Mouse (Mus musculus): ENCODE results near the gene Adcy6.

Adcy6 gene

DNA sequence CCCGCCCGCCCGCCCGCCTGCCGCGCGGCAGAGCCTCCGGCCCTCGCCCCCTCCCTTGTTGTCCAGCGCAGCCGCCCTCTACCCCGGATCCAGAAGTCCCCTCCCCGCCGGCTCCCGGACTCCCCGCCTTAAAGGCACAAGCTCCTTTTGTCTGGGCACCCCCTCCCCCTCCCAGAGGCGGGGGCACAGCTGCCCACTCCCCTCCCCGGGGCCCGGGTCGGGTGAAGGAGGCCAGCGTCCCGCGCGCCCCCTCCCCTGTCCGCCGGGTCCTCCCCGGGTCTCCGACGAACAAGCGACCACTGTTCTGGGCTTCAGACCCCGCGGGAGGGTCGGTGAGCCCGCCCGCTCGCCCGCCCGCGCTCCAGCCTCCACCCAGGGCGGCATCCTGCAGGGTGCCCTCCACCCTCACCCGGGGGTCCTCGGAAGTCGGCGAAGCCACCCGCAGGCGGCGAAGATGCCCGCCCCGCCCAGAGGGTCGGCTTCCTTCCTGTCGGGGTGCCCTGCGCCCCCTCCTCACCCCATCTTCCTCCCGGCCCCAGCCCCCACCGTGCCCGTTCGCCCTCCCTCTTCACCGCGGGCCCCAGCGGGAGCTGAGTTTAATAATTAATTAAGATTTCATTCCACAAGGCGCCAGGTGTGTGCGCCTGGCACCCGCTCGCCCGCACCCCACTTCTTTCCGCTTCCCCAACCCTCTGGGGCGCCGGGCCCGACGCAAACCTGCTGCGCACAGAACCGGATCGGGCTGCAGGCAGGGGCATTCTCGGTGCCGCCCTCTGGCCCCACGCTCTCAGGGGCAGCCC, at the start of gene Adcy6:
Gene Adcy6, minus strand, starts transcription at position 746 of the 800 bp plus-strand sequence.
- DNase-seq (ENCODE audit: low read depth, low spot score), result peak; percentile 73

DNA sequence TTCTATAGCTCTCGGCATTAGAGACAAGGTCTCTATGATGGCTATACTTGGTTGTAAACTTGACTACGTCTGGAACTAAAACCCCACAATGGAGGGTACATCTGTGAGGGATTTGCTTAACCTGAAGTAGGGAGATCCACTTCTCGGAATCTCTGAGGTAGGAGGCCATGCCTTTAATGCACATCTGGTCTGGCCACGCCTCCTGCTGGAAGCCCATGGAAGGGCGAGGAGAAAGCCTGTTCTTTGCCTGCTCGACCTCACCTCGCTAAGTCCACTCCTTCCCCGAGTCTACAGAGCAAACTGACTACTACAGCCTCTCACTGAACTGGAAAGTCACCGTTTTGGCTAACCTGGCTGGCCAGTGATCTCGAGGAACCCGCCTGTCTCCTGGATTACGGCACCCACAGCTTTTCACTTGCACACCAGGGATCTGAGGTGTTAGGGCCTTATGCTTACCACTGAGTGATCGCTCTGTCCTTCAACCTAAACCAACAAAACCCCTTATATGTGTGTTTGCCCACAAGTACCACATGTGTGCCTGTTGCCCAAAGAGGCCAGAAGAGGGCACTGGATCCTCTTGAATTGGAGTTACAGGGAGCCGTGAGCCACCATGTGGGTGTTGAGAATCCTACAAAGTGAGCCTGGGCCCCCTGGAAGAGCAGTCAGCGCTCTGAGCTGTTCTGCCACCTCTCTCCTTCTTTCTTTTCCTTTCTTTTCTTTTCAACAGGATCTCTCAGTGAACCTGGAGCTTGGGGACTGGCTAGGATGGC, 47.3 kb upstream of the Adcy6 start:
- no peak for DNase-seq (ENCODE audit: low read depth, low spot score)

DNA sequence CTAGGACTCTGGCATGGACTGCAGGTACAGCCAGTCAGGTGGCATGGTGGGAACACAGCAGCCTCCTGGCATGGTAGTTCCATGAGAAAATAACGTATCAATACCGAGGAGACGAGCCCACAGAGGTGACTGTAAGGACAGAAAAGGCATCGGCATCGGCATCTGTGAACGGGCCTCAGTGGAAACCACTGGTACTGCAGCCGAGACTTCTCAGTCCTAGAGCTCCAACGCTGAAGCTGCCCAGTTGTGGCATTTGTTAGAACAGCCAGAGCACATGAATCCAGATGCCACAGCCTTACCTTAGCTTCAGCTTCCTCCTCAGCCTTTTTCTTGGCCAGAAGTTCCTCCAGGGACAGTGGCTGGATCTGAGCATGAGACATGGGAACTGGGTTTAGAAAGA, 42.3 kb upstream of the Adcy6 start:
- no peak for DNase-seq (ENCODE audit: low read depth, low spot score)

DNA sequence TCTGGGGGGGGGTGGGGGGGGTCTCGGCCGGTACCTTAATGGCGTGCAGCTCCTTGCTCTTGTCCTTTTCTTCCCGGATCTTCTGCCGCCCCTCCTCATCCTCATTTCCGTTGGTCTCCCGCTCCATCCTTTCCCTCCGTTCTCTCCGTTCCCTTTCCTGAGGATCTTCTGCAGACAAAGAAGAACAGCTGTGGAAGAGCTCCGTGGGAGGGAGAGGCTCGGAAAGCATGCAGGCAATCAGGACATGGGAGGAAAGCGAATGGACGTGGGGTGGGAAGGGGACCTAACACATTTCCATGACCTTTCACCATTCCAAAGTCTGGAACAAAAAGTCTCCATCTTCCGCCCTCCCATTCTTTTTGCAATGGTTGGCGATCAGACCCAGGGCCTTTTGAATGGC, 41.6 kb upstream of the Adcy6 start:
- no peak for DNase-seq (ENCODE audit: low read depth, low spot score)

DNA sequence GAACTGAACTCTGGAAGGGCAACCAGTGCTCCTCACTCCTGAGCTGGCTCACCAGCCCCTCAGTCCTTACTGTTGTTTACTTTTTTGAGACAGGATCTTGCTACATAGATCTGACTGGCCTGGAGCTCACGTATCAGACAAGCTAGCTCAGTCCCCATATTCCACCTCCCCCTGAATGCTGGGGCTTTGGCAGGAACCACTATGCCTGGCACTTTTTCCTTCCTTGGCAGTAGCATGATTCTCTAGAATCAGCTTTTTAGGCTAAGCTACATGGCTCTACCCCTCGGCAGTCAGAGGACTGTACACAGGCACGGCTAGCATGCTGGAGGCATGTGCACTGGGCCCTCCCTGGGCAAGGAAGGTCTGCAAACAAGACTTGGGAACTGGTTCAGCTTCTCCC, 38.2 kb upstream of the Adcy6 start:
- DNase-seq (ENCODE audit: low read depth, low spot score), result no peak

DNA sequence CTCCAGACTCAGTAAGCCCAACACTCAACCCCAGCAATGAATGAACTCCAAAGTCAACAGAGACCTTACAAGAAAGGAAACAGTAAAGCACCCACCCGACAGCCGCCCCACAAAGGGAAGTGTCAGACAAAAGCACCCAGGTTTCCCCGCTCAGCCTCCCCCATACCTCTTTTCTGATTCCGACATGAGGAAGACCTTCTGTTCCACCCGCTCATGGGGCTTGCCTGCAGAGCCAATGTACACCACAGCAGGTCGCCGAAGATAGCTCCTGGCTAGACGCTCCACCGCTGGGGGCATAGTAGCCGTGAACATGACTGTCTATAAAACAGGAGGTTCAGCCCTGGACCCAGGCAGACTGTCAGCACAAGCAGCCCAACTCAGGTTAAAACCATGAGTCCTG, 37.4 kb upstream of the Adcy6 start:
- no peak for DNase-seq (ENCODE audit: low read depth, low spot score)

DNA sequence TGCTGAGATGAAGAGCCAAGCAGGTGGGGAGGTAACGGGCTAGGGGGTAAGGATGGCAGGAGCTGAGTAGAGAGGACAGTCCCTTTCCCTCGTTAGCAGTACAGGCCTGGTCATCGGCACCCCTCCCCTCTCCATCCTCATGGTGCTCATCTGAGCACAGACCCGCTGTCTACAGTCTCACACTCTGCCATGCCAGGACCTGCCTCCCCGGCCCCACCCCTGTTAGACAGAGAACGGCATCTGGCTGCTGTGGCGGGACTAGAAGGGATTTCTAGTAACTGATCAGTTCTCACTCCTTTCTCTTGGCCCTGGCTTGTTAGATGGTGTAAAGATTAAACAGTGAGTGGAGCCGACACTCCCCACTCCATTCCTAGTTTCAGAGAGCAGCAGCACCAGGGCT, 36.9 kb upstream of the Adcy6 start:
- no peak for DNase-seq (ENCODE audit: low read depth, low spot score)

DNA sequence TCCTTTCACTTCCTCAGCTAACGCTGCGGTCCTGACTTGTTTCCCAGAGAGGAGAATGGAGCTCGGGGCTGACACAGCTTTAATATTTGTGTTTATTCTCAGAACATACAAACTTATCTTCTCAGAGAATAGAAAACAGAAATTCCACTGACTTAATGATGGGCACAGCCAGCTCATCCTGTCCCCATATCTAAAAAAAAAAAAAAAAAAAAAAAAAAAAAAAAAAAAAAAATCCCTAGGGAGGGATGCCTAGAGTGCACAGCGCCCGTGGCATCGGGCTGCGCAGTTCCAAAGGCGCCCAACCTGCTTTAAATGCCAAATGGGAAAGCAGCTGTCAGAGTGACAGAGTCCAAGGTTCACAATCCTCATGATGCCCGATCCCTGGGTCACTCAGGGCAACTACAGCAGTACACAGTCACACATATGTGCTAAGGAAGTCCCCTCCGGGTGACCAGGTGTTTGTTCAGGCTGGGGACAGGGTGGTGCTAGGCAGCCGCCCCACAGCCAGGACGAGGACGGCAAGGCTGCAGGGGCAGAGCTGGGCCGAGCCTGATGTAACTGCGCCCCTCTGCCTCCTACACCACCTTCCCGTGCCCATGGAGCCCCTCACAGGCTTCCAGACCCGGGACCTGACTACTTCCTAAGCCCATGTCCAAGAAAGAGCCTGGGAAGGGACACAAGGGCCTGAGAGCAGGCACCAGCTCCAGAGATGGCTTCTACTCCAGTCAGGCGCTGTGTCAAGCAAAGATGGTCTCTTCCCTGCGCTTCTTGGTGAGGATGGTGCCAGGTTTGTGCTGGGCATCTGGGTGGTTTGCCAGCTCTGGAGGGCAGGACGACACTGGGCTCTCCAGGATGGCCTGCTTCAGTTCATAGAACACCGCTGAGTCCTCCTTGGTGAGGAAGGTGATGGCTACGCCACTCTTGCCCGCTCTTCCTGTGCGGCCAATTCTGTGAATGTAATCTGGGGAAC, 35.5 kb upstream of the Adcy6 start:
- DNase-seq (ENCODE audit: low read depth, low spot score), result no peak

DNA sequence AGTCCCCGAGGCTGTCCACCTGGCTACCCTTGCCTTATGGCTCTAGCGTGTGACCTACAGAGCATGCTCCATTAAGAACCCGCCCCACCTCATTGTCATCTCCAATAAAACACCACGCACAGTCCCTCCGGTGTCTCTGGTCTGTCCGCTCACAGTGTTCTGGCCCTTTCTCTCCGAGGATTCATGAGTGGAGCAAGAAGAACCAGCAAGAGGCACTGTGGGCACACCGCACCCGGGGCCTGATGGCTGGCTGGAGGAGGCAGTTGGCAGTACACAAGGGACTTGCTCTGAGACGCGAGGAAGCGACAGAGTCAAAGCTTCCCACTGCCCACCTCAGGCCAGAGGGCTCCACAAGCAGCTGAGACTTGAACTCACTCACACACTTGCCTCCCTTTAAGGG, 34.5 kb upstream of the Adcy6 start:
- no peak for DNase-seq (ENCODE audit: low read depth, low spot score)

DNA sequence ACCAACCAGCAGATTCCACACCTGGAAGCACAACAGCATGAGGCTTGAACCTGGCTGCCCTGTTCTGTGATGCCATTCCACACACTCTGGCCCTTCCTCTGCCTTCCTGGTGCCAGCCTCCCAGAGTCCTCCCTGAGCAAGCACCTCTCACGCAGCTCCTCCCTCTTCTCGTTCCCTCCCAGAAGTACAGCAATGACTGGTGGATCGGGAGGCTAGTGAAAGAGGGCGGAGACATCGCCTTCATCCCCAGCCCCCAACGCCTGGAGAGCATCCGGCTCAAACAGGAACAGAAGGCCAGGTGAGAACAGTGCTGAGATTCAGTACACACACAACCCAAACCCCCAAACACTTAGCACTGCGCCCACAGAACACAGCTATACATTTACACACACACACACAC, 30.3 kb upstream of the Adcy6 start:
- no peak for DNase-seq (ENCODE audit: low read depth, low spot score)

DNA sequence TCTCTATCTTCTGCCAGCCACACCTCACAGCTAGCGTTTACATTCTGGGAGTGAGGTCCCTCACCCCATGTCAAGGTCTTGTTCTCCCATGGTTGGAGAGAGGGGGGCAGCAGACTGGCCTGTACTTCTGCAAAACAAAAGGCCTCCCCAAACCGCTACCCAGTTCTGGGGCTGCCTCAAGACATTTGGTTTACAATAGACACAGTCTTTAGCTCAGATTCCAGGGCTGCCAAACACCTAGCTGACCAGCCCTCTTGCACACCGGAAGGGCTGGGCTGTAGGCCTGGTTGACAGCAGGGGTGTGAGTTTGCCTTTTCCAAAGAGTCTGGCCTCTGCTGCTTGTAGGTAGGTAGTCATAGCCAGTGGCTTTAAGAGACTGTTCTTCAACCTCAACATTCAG, 27.3 kb upstream of the Adcy6 start:
- no peak for DNase-seq (ENCODE audit: low read depth, low spot score)

DNA sequence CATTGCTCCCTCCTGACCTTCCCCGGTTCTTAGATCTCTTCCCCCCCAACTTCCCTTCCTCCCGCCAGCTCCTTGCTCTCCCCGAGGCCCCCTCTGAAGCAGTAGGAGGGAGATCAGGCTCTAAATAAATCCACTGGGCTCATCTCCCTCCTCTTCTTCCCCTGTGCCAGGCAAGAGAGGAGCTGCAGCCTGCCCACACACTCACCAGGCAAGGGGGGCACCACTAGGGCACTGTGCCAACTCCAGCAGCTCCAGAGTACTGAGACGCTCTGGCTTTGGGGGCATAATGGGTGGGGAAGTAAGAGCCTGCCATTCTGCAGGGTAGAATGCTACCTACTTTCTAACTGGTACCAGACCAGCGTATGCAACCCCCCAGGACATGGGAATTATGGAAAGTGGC, 26.6 kb upstream of the Adcy6 start:
- DNase-seq (ENCODE audit: low read depth, low spot score), result no peak

DNA sequence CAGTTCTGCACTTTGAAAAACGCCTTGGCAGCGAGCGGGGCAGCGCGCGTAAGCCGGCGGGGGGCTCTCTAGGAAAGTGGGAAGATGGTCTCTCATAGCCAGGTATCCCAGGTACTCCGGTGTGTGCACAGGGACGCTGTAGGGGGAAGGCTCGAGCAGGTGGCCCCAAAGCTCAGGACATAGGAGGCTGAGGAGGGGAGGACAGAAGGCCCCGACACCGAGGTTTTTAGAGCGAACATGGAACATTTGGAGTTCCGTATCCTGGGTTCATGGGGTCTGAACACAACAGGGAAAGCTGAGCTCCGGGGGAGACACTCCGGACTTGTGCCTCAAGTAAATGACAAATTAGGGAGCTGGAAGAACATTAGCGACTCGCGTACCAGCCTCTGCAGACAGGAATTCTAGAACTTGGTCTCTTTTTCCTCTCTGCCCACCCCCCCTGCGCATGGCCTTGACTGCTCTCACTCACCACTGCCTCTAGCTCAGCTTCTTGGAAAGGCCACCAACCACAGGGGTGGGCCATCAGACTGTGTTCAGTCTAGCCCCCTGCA, 25.5 kb upstream of the Adcy6 start:
- no peak for DNase-seq (ENCODE audit: low read depth, low spot score)

DNA sequence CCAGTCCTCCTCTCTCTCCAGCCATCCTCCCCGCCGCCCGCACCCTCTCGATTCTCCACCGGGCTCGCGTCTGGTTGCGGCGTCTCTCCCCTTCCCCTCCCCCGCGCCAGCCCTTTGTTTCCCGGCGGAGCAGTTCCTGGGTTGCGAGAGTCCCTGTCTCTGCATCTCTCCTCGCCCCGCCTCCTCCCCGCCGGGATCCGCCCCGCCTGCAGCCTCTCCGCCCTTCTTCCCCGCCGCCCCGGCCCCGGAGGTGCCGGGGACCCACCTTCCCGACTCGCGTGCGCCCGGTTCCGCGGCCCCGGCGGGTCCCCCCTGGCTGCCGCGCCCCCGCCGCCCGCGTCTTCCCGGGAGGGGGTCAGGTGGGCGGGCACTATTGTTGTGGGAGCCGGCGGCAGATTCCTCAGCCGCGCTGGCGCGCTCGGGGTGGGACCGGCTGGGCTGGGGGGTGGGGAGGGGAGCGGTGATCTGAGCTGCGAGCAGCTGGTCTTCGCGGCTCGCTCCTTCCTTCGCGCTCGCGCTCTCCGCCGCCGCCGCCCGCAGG, 24.7 kb upstream of the Adcy6 start:
- DNase-seq (ENCODE audit: low read depth, low spot score), result peak; percentile 54

DNA sequence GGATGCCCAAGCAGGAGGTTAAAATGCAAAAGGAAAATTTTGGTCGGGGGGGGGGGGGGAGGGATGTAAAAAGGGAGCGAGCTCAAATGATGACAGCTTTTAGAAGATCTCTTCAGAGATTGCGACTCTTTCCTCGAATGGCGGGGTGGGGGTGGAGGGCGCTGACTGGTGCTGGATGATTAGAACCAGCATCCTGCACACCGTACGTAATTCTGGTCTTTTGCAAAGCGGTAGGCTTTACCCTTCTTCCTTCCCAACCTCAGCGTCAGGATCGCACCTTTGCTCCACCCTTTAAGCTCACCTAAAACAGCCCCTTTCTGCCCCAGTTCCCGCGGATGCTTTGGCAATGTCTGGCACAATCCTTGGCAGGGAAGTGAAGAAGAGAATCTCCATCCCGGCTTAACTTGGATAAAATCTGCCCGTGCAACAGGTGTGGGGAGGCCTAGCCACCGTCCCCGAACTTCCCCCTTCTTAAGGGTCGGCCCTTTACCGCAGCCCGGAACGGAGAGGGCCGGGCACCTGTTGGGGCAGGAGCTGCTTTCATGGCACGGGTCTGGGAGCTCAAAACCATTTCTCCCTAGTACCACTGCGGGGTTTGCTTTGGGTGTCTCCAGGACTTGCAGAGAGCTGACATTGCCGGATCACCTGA, 24.1 kb upstream of the Adcy6 start:
- no peak for DNase-seq (ENCODE audit: low read depth, low spot score)

DNA sequence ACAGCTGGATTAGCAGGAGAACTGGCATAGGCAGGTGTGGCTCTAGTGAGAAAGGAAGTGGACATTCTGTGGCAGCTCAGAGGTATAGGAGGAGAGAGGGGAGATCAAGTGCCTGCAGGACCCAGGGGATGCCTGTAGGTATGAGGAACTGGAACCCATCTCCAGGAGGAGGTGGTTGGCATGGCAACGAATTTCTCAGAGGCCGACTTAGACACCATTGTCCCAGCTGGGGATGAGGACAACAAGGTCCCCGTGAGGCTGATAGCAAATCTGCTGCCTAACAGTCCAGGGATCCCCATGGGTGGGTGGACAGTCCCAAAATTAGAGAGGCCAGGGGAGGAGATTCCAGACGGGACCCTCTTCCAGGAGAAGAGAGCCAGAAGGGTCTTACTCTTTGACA, 23.0 kb upstream of the Adcy6 start:
- no peak for DNase-seq (ENCODE audit: low read depth, low spot score)

DNA sequence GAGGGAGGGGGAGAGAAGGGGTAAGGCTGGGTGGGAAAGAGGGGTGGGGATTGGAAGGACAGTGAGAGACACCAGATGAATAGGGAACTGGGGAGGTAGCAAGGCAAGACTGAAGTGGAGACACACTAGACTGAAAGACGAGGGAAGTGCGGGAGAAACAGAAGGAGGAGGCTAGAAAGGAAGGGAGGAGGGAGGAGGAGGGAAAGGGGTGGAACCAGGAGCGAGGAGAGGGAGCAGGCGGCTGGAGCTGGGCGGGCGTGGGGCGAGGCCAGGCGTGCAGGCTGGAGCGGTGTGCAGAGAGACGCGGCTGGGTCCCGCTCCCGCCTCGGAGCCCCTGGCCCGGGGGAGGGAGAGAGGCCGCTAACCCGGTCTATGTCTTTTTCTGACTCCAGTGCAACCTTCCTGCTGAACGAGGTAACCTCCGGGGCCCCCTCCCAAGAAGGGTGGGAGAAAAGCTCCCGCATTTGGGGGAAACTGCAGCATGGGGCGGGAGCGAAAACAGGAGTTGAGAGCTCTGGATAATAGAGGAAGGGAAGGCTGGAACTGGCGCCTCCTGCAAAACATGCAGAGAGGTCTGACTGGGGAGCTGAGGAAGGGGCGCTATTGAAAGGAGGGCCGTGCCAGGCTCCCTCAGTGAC, 22.4 kb upstream of the Adcy6 start:
- no peak for DNase-seq (ENCODE audit: low read depth, low spot score)

DNA sequence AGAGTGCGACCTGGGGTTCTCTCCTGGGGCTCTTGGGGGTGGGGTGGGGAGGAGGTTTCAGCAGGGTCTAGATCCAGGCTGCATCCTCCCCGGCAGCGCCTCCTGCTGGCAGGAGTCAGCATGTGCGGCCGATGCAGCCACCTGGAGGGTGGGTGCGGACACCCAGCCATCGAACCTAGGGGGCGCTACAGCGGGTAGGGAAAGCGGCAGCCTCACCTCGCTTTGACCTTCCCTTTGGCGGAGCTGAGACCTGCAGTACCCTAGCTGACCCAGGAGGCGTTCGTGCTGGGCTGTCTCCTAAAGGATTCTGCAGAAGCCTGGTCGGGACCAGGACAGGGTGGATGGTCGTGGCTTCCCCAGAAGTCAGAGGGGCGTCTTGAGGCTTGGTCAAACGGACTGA, 21.6 kb upstream of the Adcy6 start:
- peak; percentile 80 for DNase-seq (ENCODE audit: low read depth, low spot score)

DNA sequence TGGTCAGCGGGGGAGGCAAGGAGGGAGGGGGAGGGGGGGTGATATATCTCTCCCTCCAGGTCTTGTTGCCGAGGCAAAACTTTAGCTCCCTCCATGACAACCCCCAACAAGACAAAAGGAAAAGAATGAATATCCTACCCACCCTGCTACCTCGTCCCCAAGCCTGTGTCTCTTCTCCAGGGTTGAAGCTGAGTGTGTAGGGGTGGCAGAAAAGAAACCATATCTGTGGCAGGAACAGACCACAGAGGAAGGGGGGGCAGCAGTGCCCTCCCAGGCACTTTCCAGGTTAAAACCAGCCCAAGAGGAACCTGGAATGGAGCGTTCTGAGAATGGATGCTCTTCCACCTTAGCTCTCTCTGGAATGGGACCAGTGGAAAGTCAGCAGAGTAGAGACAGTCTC, 20.7 kb upstream of the Adcy6 start, which contains the start of gene Cacnb3:
Gene Cacnb3, plus strand, starts transcription at position 301 of the 400 bp plus-strand sequence.
- no peak for DNase-seq (ENCODE audit: low read depth, low spot score)

DNA sequence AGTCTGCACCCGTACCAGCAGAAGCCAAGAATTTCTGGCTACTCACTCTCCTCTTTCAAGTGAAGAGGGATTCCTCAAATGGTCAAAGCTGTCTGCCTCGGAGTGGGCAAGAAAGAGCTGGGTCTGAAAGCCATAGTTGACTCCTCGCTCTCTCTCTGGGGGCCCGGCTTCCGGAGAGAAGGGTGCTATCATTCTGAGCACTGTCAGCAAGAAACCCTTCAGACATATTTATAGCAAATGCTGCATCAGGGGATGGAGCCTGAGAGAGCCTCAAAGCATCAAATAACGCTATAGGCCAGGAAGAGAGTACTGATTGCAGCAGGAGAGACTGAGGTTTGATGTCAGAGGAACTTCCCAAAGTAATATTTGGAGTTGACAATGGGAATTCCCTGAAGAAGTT, 19.6 kb upstream of the Adcy6 start:
- DNase-seq (ENCODE audit: low read depth, low spot score), result no peak

All from retina, postnatal 7 days (tissue).